Mouse (Mus musculus) right cerebral cortex, adult 18-20 months (tissue): ENCODE results near the gene Fbxw11.
"Not testable (repeated sequence)": the region's sequence is repeated elsewhere in the genome, so short reads cannot be mapped to it uniquely, and the experiment has no call there.

Source experiments
- DNase-seq: peaks from one replicate; pipeline ENCODE4 v3.0.0; 2022; ENCODE audit warnings: mixed read lengths

Fbxw11 gene

DNA sequence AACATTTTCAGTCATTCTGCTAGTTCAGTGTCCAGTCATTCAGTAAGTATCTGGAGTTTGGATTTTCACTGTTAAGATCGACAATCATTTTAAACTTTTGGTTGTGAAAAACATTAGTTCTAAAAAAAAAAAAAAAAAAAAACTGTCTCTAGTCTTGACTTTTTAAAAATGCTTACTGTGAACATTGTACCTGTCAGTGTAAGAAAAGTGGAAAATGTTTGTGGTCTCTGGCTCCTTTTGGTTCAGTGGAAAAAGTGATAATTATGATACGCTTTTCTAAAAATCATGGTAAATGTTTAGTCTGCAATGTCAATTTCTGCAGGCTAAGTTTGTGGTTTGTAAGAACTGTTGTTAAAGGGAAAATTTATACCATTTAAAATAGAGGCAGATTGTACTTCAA lies 72.4 kb downstream of the Fbxw11 start:
- no peak for DNase-seq

- no peak for DNase-seq
These were observed 73.0 kb downstream of the Fbxw11 start for GRCm38 (mm10) chr11:32715495-32715894.

GRCm38 (mm10) chr11:32715970-32716369 lies 73.4 kb downstream of the Fbxw11 start:
- DNase-seq = no peak

GRCm38 (mm10) chr11:32716876-32717275 lies 74.4 kb downstream of the Fbxw11 start:
- DNase-seq = no peak

GRCm38 (mm10) chr11:32717711-32718110 lies 75.2 kb downstream of the Fbxw11 start:
- not testable (repeated sequence) for DNase-seq

GRCm38 (mm10) chr11:32718371-32718770 lies 75.8 kb downstream of the Fbxw11 start:
- no peak for DNase-seq

GRCm38 (mm10) chr11:32718979-32719378 lies 76.5 kb downstream of the Fbxw11 start:
- DNase-seq = no peak

GRCm38 (mm10) chr11:32722653-32723052 lies 80.1 kb downstream of the Fbxw11 start:
- DNase-seq = no peak

GRCm38 (mm10) chr11:32723287-32723686 lies 80.8 kb downstream of the Fbxw11 start:
- no peak for DNase-seq

GRCm38 (mm10) chr11:32725171-32725570 lies 82.6 kb downstream of the Fbxw11 start:
- DNase-seq = no peak

GRCm38 (mm10) chr11:32732467-32732866 lies 89.9 kb downstream of the Fbxw11 start:
- no peak for DNase-seq

DNA sequence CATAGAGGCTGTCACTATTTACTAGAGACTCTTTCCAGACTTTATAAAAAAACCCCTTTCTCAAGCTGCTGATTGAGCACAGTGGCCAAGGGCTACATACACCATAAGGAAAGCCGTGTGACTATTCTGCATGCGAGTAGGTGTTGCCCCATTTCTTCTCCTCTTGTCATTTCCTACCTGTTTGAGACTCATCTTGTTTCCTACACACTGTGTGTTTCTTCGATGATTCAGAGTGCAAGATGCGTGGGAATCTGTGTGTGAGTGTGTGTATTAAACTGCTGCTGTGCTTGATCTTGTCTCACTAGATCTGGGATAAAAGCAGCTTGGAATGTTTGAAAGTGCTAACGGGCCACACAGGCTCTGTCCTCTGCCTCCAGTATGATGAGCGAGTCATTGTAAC lies 90.7 kb downstream of the Fbxw11 start:
- peak; percentile 51 for DNase-seq

- no peak for DNase-seq
These were observed 93.8 kb downstream of the Fbxw11 start for GRCm38 (mm10) chr11:32736371-32736770.

DNA sequence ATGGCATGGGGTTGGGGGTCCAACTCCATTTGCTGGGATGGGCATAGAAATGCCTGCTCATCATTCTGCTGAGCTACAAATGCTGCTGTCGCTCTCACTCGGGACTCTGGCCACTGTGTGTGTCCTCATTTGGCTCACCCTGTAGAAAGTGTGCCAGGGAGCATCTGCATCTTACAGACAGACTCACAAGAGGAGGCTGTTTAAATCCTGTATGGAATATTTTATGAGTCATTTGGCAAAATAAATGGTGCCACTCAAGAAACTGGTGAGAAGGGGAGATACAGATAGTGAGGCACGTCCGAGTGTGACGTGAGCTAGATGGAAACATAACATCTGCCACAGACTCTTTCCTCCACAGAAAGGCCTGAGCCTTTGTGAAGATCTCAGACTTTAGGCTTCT lies 95.2 kb downstream of the Fbxw11 start:
- DNase-seq = no peak

GRCm38 (mm10) chr11:32743891-32744290 lies 101.4 kb downstream of the Fbxw11 start:
- DNase-seq = no peak

- DNase-seq = no peak
These were observed 101.9 kb downstream of the Fbxw11 start for GRCm38 (mm10) chr11:32744463-32744862.

DNA sequence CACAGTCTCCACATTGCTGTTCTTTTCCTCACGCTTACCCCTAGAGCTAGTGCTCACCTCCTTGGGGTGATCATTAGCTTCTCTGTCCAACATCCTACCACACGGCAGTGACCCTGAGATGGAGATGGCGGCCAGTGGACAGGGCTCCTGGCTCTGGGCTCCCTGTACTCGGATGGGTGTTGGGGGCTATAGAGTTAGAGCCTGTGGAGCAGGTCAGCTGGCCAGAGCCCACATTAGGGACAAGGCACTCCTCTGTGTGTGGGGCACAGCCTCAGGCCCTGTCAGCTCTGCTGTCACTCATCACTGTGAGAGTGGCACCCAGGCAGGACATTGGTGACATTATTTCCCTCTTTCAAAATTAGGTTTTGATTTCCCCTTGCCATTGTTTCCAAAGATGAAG lies 102.9 kb downstream of the Fbxw11 start:
- no peak for DNase-seq

GRCm38 (mm10) chr11:32746036-32746435 lies 103.5 kb downstream of the Fbxw11 start:
- DNase-seq = no peak

DNA sequence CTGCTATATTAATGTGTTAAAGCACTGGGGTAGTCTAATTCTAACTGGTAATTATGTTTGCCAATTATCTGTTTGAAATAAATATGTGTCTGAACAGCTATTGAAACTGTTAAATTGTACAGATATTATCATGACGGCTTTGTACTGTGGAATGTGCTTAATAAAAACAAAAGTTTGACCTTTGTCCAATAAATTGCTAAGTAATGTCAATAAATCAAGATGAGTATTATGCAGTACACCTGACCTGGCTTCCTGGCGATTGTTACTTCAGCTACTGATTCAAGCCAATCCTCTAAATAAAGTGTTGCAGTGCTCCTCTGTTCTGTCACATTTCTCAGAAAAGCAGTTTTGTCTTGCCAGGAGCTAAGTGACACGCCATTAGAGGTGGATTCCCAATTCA lies 104.0 kb downstream of the Fbxw11 start:
- no peak for DNase-seq

DNA sequence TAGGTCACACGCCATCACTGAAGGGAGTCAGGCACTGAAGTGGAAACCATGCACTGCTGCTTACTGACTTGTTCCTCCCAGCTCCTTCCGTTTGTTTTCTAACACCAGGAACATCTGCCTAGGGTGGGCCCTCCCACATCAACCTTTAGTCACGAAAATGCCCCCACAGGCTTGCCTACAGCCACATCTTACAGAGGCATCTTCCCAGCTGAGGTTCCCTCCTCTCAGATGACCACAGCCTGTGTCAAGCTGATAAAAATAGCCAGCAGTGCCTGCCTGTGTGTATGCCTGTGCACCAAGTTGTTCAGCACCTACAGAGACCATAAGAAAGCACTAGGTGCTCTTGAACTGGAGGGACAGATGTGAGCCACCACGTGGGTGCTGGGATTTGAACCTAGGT lies 106.3 kb downstream of the Fbxw11 start:
- DNase-seq = no peak

DNA sequence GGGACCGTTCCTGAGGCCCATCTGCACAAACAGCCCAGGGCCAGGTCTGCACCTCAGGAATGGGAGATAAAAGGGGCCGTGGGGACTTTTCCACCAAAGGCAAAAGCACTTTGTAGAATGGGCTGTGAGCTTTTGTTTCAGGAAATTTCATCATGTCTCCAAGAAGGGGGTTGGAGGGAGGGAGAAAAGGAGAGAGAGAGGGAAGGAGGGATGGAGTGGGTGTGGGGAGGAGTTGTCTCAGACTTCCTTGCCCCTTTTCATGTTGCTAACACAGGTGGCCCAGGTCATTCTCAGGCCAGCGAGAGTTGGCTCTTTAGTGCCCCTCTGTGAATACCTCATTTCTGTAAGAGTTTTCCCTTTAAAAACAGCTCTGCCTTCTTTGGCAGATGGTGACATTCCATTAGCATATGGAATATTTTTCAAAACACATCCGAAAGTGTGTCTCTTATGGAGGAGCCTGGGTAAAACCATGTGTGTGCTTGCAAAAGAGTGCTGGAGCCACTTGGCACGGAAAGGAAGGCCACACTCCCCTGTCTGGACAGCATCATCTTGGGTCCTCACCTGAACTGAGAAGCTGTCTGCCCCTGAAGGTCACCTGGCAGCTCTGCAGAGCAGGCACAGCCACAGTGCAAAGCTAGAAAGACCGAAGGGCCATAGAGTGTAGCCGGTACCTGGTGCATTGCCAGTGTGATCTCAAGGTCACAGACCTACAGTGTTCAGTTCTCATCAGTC lies 109.5 kb downstream of the Fbxw11 start:
- no peak for DNase-seq

DNA sequence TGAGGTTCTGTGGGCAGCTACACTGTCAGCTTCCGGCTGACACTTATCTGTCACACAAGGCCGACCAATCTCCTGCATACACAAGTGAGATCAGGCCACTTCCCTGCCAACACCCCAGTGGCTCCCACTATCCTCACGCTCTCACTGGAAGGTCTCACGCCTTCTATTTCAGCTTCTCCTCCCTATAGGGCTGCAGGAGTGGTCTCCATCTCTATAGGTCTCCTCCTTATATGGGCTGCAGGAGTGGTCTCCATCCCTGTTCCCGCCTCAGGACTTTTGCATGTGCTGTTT lies 110.0 kb downstream of the Fbxw11 start:
- DNase-seq = no peak

GRCm38 (mm10) chr11:32753358-32753757 lies 110.8 kb downstream of the Fbxw11 start:
- no peak for DNase-seq

- no peak for DNase-seq
These were observed 120.2 kb downstream of the Fbxw11 start for GRCm38 (mm10) chr11:32762773-32763172.

DNA sequence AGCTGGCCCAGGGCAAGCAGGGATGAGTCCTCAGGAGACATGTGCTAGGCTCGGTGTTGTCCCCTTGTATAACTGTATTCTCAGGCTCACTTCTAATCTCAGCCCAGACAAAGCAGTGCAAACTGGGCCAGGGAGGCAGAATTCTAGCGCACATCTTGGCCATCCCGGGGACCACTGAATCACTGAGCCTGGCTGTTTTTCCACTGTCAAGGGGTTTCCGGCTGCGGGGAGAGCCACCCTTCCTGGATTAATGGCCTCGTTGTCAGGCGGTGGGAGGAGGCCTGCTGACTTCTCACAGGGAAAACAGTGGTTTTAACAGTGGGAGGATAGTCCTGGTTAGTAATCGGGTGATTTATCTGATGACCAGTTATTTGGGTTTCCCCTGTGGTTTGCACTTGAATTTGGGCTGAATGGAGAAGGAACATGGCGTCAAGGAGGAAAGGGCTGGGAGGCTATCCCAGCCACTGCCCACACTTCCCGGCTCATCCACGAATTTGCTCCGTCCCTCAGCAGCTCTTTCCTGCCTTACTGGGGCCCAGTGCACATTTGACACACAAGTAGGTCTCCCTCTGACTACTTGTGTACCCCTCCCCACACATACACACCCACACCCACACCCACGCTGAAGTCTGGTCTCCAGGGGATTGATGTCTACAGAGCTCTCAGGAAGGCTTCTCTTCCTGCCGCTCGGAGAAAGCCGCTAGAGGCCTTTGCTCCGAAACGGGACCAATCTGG lies 125.1 kb downstream of the Fbxw11 start:
- DNase-seq = no peak
